Mouse (Mus musculus) heart, postnatal 0 days (tissue): ENCODE results near the gene Cdca4.

Source experiments
- CTCF ChIP-seq: IDR thresholded peaks from 2 replicates; pipeline ENCODE4 v1.5.1; 2016; ENCODE audit warnings: antibody characterized with exemption, control low read depth, low read depth
- EP300 ChIP-seq: IDR thresholded peaks from 2 replicates; pipeline ENCODE4 v1.6.1; 2016; ENCODE audit warnings: antibody characterized with exemption, low read depth

DNA sequence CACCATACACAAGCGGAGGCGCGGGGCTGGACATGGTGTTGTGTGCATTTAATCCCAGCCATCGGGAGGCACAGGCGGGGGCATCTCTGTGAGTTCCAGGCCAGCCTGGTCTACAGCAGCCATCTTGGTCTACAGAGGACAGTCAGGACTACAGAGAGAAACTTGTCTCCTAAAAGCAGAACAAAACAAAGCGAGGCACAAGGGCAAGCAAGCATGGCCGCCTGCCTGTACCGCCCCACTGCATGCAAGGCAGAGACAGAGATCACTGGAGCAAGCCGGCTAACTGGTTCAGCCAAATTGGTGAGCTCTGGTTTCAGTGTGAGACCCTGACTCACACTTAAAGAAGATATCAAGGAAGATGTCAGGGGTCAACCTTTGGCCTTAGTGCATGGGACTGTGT, 21.1 kb upstream of the Cdca4 start:
- TF ChIP-seq CTCF (no peak), EP300 (no peak)
